Mouse (Mus musculus) midbrain, embryonic 11.5 days (tissue): Measurements from ENCODE around the gene Ctse. TPM values are rescaled to one million over a fixed set of nuclear protein-coding genes. Genes with fewer than 3 reads are reported as not detected.

ENCODE experiments used
- ATAC-seq: fragments of 200-750 bp; cut with Nextera tagmentation; 2 replicates; pipeline ENCODE4 v1.8.0; 2017; ENCODE audit warnings: moderate TSS enrichment, moderate library complexity; ENCODE audit not compliant: low FRiP score
- DNase-seq: peaks from one replicate; pipeline ENCODE4 v3.0.0; 2015; ENCODE audit warnings: low spot score; ENCODE audit errors: missing footprints
- H3K27ac ChIP-seq: fragments of 300-500 bp; sonication (generic); 2 replicates; pipeline ENCODE4 v1.5.1; 2014; ENCODE audit warnings: low read depth, low read length
- H3K27me3 ChIP-seq: fragments of 300-500 bp; sonication (generic); 2 replicates; pipeline ENCODE4 v1.6.1; 2014; ENCODE audit warnings: mild to moderate bottlenecking, low read length, moderate library complexity, mixed read lengths; ENCODE audit not compliant: control insufficient read depth, insufficient read depth
- H3K36me3 ChIP-seq: fragments of 300-500 bp; sonication (generic); 2 replicates; pipeline ENCODE4 v1.6.1; 2014; ENCODE audit warnings: mild to moderate bottlenecking, low read length, moderate library complexity, mixed read lengths; ENCODE audit not compliant: control insufficient read depth, insufficient read depth
- H3K4me1 ChIP-seq: fragments of 300-500 bp; sonication (generic); 2 replicates; pipeline ENCODE4 v1.6.1; 2014; ENCODE audit warnings: low read length; ENCODE audit not compliant: control insufficient read depth, insufficient read depth
- H3K4me2 ChIP-seq: fragments of 300-500 bp; sonication (generic); 2 replicates; pipeline ENCODE4 v1.6.1; 2014; ENCODE audit warnings: mild to moderate bottlenecking, moderate library complexity
- H3K4me3 ChIP-seq: fragments of 300-500 bp; sonication (generic); 2 replicates; pipeline ENCODE4 v1.5.1; 2014; ENCODE audit warnings: low read depth, low read length
- H3K9ac ChIP-seq: fragments of 300-500 bp; sonication (generic); 2 replicates; pipeline ENCODE4 v1.6.1; 2014; ENCODE audit warnings: low read length
- H3K9me3 ChIP-seq: fragments of 300-500 bp; sonication (generic); 2 replicates; pipeline ENCODE4 v1.6.1; 2016; ENCODE audit warnings: low read length; ENCODE audit not compliant: control insufficient read depth
- WGBS: fragments of 180-500 bp; shearing (Covaris S2); extraction: QIAGEN DNeasy Blood & Tissue Kit; methylation state at CpG from one replicate; pipeline ENCODE4 v1.1.7; 2014; 5-methylcytosine and 5-hydroxymethylcytosine counted together
- polyA plus RNA-seq: library from polyadenylated mRNA; unstranded; fragments of >200 nt; fragmentation: Nextera tagmentation; extraction: Ambion mirVana; gene quantifications from 2 replicates; pipeline ENCODE4 v1.2.1, GENCODE M21; 2014

Ctse gene
- polyA plus RNA-seq, 1 experiment from 2014 or later = 0.31 TPM

GRCm38 (mm10) chr1:131689016-131689415 is 50.9 kb downstream of the Ctse start:
- no peaks in the 10 kb centered on the region for H3K4me1 ChIP-seq
- ATAC-seq (no peak), DNase-seq (no peak)
- H3K4me2 ChIP-seq = no peak overlapping the region
- H3K9me3 ChIP-seq = no peaks in the 10 kb centered on the region
- no peak overlapping the region for H3K27ac ChIP-seq
- WGBS = 83% methylated on average over 3 of the region's 3 CpGs
- H3K4me3 ChIP-seq = no peak overlapping the region
- H3K36me3 ChIP-seq = no peaks in the 10 kb centered on the region
- no peaks in the 10 kb centered on the region for H3K27me3 ChIP-seq
- H3K9ac ChIP-seq = no peak overlapping the region

GRCm38 (mm10) chr1:131689899-131690298 is 51.8 kb downstream of the Ctse start:
- 83% methylated on average over 5 of the region's 5 CpGs for WGBS
- H3K4me3 ChIP-seq = no peak overlapping the region

GRCm38 (mm10) chr1:131690435-131690834 is 52.3 kb downstream of the Ctse start:
- Histone ChIP-seq H3K27ac (no peak overlapping the region), H3K9ac (no peak overlapping the region), H3K4me2 (no peak overlapping the region), H3K36me3 (no peaks in the 10 kb centered on the region), H3K9me3 (no peaks in the 10 kb centered on the region), H3K4me1 (no peaks in the 10 kb centered on the region), H3K27me3 (no peaks in the 10 kb centered on the region), H3K4me3 (no peak overlapping the region)
- DNase-seq = no peak
- 68% methylated on average over 3 of the region's 3 CpGs for WGBS
- ATAC-seq = no peak

More at GRCm38 (mm10) chr1:131689899-131690298, 51.8 kb downstream of the Ctse start:
- no peaks in the 10 kb centered on the region for H3K9me3 ChIP-seq
- no peak overlapping the region for H3K27ac ChIP-seq
- H3K27me3 ChIP-seq = no peaks in the 10 kb centered on the region
- H3K9ac ChIP-seq = no peak overlapping the region
- no peak for DNase-seq
- no peaks in the 10 kb centered on the region for H3K36me3 ChIP-seq
- H3K4me1 ChIP-seq = no peaks in the 10 kb centered on the region
- no peak overlapping the region for H3K4me2 ChIP-seq
- ATAC-seq = no peak

GRCm38 (mm10) chr1:131691356-131691755 is 53.2 kb downstream of the Ctse start:
- ATAC-seq (no peak), DNase-seq (no peak)
- no peaks in the 10 kb centered on the region for H3K9me3 ChIP-seq
- H3K27me3 ChIP-seq = no peaks in the 10 kb centered on the region
- no peak overlapping the region for H3K9ac ChIP-seq
- no peaks in the 10 kb centered on the region for H3K4me1 ChIP-seq
- no peak overlapping the region for H3K27ac ChIP-seq
- no peak overlapping the region for H3K4me3 ChIP-seq
- no peak overlapping the region for H3K4me2 ChIP-seq
- no peaks in the 10 kb centered on the region for H3K36me3 ChIP-seq

- ATAC-seq = no peak; the same call in 1 of the 2 replicates
- 80% methylated on average over 2 of the region's 2 CpGs for WGBS
Observed at GRCm38 (mm10) chr1:131695308-131695707, 57.2 kb downstream of the Ctse start.

GRCm38 (mm10) chr1:131696325-131696724 is 58.2 kb downstream of the Ctse start:
- Histone ChIP-seq H3K4me3 (no peak overlapping the region), H3K27ac (no peak overlapping the region), H3K4me2 (no peak overlapping the region), H3K27me3 (no peaks in the 10 kb centered on the region), H3K36me3 (no peaks in the 10 kb centered on the region), H3K9me3 (no peaks in the 10 kb centered on the region), H3K9ac (no peak overlapping the region), H3K4me1 (no peaks in the 10 kb centered on the region)
- ATAC-seq = no peak
- DNase-seq = no peak
- 63% methylated on average over 4 of the region's 4 CpGs for WGBS

More at GRCm38 (mm10) chr1:131695308-131695707, 57.2 kb downstream of the Ctse start:
- no peak overlapping the region for H3K27ac ChIP-seq
- H3K9ac ChIP-seq = no peak overlapping the region
- no peak overlapping the region for H3K4me3 ChIP-seq
- no peaks in the 10 kb centered on the region for H3K4me1 ChIP-seq
- H3K9me3 ChIP-seq = no peaks in the 10 kb centered on the region
- no peaks in the 10 kb centered on the region for H3K27me3 ChIP-seq
- H3K36me3 ChIP-seq = no peaks in the 10 kb centered on the region
- H3K4me2 ChIP-seq = no peak overlapping the region
- no peak for DNase-seq

GRCm38 (mm10) chr1:131698770-131699169 is 60.7 kb downstream of the Ctse start:
- WGBS = 90% methylated on average over 3 of the region's 3 CpGs
- no peak for DNase-seq

GRCm38 (mm10) chr1:131699642-131700041 is 61.5 kb downstream of the Ctse start:
- no peak overlapping the region for H3K9ac ChIP-seq

More at GRCm38 (mm10) chr1:131698770-131699169, 60.7 kb downstream of the Ctse start:
- Histone ChIP-seq H3K36me3 (no peaks in the 10 kb centered on the region), H3K4me1 (no peaks in the 10 kb centered on the region), H3K4me3 (no peak overlapping the region), H3K9ac (no peak overlapping the region), H3K4me2 (no peak overlapping the region), H3K27ac (no peak overlapping the region), H3K27me3 (no peaks in the 10 kb centered on the region), H3K9me3 (no peaks in the 10 kb centered on the region)
- ATAC-seq = no peak

GRCm38 (mm10) chr1:131700447-131700846 is 62.3 kb downstream of the Ctse start:
- Histone ChIP-seq H3K9me3 (no peaks in the 10 kb centered on the region), H3K9ac (no peak overlapping the region), H3K4me3 (no peak overlapping the region), H3K4me2 (no peak overlapping the region), H3K36me3 (no peaks in the 10 kb centered on the region), H3K27me3 (no peaks in the 10 kb centered on the region), H3K27ac (no peak overlapping the region), H3K4me1 (no peaks in the 10 kb centered on the region)
- no peak for DNase-seq
- WGBS = 81% methylated on average over 5 of the region's 5 CpGs
- ATAC-seq = no peak

More at GRCm38 (mm10) chr1:131699642-131700041, 61.5 kb downstream of the Ctse start:
- Histone ChIP-seq H3K4me2 (no peak overlapping the region), H3K9me3 (no peaks in the 10 kb centered on the region), H3K27me3 (no peaks in the 10 kb centered on the region), H3K4me3 (no peak overlapping the region), H3K4me1 (no peaks in the 10 kb centered on the region), H3K36me3 (no peaks in the 10 kb centered on the region), H3K27ac (no peak overlapping the region)
- DNase-seq (no peak), ATAC-seq (no peak)
- 86% methylated on average over 4 of the region's 4 CpGs for WGBS

- 84% methylated on average over 5 of the region's 5 CpGs for WGBS
- DNase-seq = no peak
- no peaks in the 10 kb centered on the region for H3K27me3 ChIP-seq
Observed at GRCm38 (mm10) chr1:131701391-131701790, 63.3 kb downstream of the Ctse start.

More at GRCm38 (mm10) chr1:131701391-131701790, 63.3 kb downstream of the Ctse start:
- no peak overlapping the region for H3K4me3 ChIP-seq
- H3K4me2 ChIP-seq = no peak overlapping the region
- H3K4me1 ChIP-seq = no peaks in the 10 kb centered on the region
- no peak overlapping the region for H3K9ac ChIP-seq
- H3K9me3 ChIP-seq = no peaks in the 10 kb centered on the region
- ATAC-seq = no peak
- no peak overlapping the region for H3K27ac ChIP-seq
- no peaks in the 10 kb centered on the region for H3K36me3 ChIP-seq
